Mouse (Mus musculus) neural tube, embryonic 11.5 days (tissue): ENCODE measurements around the gene Txnip. TPM values are rescaled to one million over a fixed set of nuclear protein-coding genes. Genes with fewer than 3 reads are reported as not detected.

Experiments
- ATAC-seq: fragments of 200-750 bp; cut with Nextera tagmentation; 2 replicates; pipeline ENCODE4 v1.8.0; 2017; ENCODE audit warnings: moderate number of reproducible peaks, mild to moderate bottlenecking, moderate TSS enrichment, moderate library complexity; ENCODE audit not compliant: insufficient read depth, low FRiP score, low TSS enrichment
- DNase-seq: peaks from one replicate; pipeline ENCODE4 v3.0.0-alpha.2; 2015; ENCODE audit warnings: low spot score
- H3K27ac ChIP-seq: fragments of 300-500 bp; sonication (generic); 2 replicates; pipeline ENCODE4 v1.5.1; 2014; ENCODE audit warnings: low read depth, mild to moderate bottlenecking, low read length
- H3K27me3 ChIP-seq: fragments of 300-500 bp; sonication (generic); 2 replicates; pipeline ENCODE4 v1.6.1; 2014; ENCODE audit warnings: mild to moderate bottlenecking, low read length, mixed read lengths; ENCODE audit not compliant: control insufficient read depth, insufficient read depth
- H3K36me3 ChIP-seq: fragments of 300-500 bp; sonication (generic); 2 replicates; pipeline ENCODE4 v1.6.1; 2014; ENCODE audit warnings: mild to moderate bottlenecking, low read length, moderate library complexity, mixed read lengths; ENCODE audit not compliant: control insufficient read depth, insufficient read depth
- H3K4me1 ChIP-seq: fragments of 300-500 bp; sonication (generic); 2 replicates; pipeline ENCODE4 v1.6.1; 2014; ENCODE audit warnings: low read length, mixed read lengths; ENCODE audit not compliant: control insufficient read depth, insufficient read depth
- H3K4me2 ChIP-seq: fragments of 300-500 bp; sonication (generic); 2 replicates; pipeline ENCODE4 v1.6.1; 2014; ENCODE audit warnings: low read depth, mild to moderate bottlenecking, moderate library complexity
- H3K4me3 ChIP-seq: fragments of 300-500 bp; sonication (generic); 2 replicates; pipeline ENCODE4 v1.5.1; 2014; ENCODE audit warnings: low read depth, low read length
- H3K9ac ChIP-seq: fragments of 300-500 bp; sonication (generic); 2 replicates; pipeline ENCODE4 v1.6.1; 2014; ENCODE audit warnings: mild to moderate bottlenecking, low read length
- H3K9me3 ChIP-seq: fragments of 300-500 bp; sonication (generic); 2 replicates; pipeline ENCODE4 v1.6.1; 2016; ENCODE audit warnings: low read length; ENCODE audit not compliant: control insufficient read depth
- WGBS: fragments of 180-500 bp; shearing (Covaris S2); extraction: QIAGEN DNeasy Blood & Tissue Kit; methylation state at CpG from one replicate; pipeline ENCODE4 v1.1.7; 2014; 5-methylcytosine and 5-hydroxymethylcytosine counted together
- polyA plus RNA-seq: library from polyadenylated mRNA; unstranded; fragments of >200 nt; fragmentation: Nextera tagmentation; extraction: Ambion mirVana; gene quantifications from 2 replicates; pipeline ENCODE4 v1.2.1, GENCODE M21; 2014

Gene Txnip
- polyA plus RNA-seq, 1 experiment from 2014 or later = 50.4 TPM

- WGBS = 78% methylated on average over 4 of the region's 4 CpGs
- no peak for DNase-seq
- no peak for ATAC-seq
These were observed 32.9 kb downstream of the Txnip start for GRCm38 (mm10) chr3:96590657-96591056.

DNA sequence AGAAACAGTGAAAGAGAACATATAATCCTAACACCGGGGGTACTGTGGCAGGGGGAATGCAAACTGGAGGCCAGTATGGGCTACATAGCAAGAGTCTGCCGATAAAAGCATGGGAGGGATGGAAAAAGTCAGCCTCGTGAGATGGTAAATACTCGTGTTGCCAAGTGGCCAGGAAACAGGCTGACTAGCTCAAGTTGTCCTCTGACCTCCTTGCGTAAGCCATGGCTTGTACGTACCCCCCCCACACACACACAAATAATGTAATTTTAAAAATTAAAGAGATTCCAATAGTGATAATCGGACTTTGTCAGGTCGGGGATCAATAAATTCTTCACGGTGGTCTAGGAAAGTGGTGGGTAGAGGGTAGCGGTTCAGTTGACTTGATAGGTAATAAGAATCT lies 35.6 kb downstream of the Txnip start:
- WGBS = 2% methylated on average over 10 of the region's 10 CpGs
- peak overlapping the region; percentile 53 for H3K4me3 ChIP-seq
- H3K4me2 ChIP-seq = peak overlapping the region; percentile 72
- no peaks in the 10 kb centered on the region for H3K9me3 ChIP-seq
- no peaks in the 10 kb centered on the region for H3K36me3 ChIP-seq
- peaks cover 6% of the 10 kb centered on the region for H3K27me3 ChIP-seq
- peak overlapping the region; percentile 42; the same call in 1 of the 2 replicates for H3K27ac ChIP-seq
- peaks cover 16% of the 10 kb centered on the region for H3K4me1 ChIP-seq
- DNase-seq (peak; percentile 28), ATAC-seq (no peak)
- H3K9ac ChIP-seq = peak overlapping the region; percentile 63

More at GRCm38 (mm10) chr3:96590657-96591056, 32.9 kb downstream of the Txnip start:
- Histone ChIP-seq H3K4me3 (no peak overlapping the region), H3K9ac (no peak overlapping the region), H3K36me3 (no peaks in the 10 kb centered on the region), H3K4me1 (no peaks in the 10 kb centered on the region; the same call in 1 of the 2 replicates), H3K9me3 (no peaks in the 10 kb centered on the region), H3K4me2 (no peak overlapping the region), H3K27ac (no peak overlapping the region), H3K27me3 (no peaks in the 10 kb centered on the region)

GRCm38 (mm10) chr3:96593790-96594560 lies 36.2 kb downstream of the Txnip start, which contains the start of gene Polr3gl:
Polr3gl (minus strand) TSS chr3:96594181.
- peak; percentile 94 for DNase-seq
- WGBS = under 1% methylated on average over 38 of the region's 38 CpGs
- peaks cover 21% of the 10 kb centered on the region for H3K4me1 ChIP-seq
- ATAC-seq = peak; percentile 78
- H3K4me2 ChIP-seq = peak within 1 kb of the TSS; percentile 72
- H3K9me3 ChIP-seq = no peaks in the 10 kb centered on the region
- H3K27me3 ChIP-seq = peaks cover 6% of the 10 kb centered on the region
- peak within 1 kb of the TSS; percentile 53 for H3K4me3 ChIP-seq
- H3K36me3 ChIP-seq = no peaks in the 10 kb centered on the region
- H3K27ac ChIP-seq = peak within 1 kb of the TSS; percentile 42; the same call in 1 of the 2 replicates
- peak within 1 kb of the TSS; percentile 63 for H3K9ac ChIP-seq

DNA sequence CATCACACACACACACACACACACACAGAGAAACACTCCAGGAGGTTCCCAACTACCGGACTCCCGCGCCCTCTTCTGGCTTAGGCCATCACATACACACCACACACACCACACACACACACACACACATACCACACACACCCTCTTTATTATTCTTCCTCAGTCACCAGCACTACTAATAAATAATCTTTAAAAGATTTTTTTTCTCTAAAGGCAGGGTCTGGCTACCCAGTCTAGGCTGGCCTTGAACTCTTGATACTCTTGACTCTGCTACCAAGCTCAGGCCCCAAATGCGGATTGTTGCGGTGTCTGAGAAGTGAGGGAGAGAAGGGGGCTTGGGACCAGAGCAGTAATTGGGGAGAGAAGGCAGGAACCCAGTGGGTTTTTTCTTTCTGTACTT lies 37.1 kb downstream of the Txnip start:
- Histone ChIP-seq H3K27me3 (peaks cover 6% of the 10 kb centered on the region), H3K9ac (no peak overlapping the region)
- no peak for DNase-seq

DNA sequence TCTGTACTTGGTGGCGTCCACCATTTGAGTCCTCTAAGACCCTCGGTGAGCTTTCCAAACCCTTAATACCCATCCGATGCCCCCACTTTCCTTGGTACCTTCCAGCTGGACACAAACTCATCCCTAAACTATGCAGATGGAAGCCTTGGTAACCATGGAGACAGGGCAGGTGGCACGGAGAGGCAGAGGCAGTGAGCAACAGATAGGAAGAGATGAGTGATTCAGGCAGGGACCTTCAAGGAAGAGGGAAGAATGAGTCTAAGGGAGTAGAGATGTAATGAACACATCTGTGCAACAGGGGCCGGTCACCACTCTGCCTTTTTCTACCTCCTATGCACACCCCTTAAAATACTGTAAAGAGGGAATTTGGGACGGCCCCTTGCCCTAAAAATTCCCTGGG lies 37.9 kb downstream of the Txnip start:
- Histone ChIP-seq H3K27ac (no peak overlapping the region), H3K27me3 (peaks cover 6% of the 10 kb centered on the region), H3K4me3 (no peak overlapping the region), H3K36me3 (no peaks in the 10 kb centered on the region), H3K4me1 (peaks cover 23% of the 10 kb centered on the region), H3K4me2 (no peak overlapping the region; the same call in 1 of the 2 replicates), H3K9me3 (no peaks in the 10 kb centered on the region), H3K9ac (no peak overlapping the region)
- WGBS = 18% methylated on average over 6 of the region's 6 CpGs
- DNase-seq (no peak), ATAC-seq (no peak)

More for the DNA sequence above, 37.1 kb downstream of the Txnip start:
- Histone ChIP-seq H3K36me3 (no peaks in the 10 kb centered on the region), H3K4me1 (peaks cover 23% of the 10 kb centered on the region), H3K4me3 (no peak overlapping the region), H3K9me3 (no peaks in the 10 kb centered on the region), H3K27ac (no peak overlapping the region), H3K4me2 (no peak overlapping the region)
- ATAC-seq = no peak
- 74% methylated on average over 5 of the region's 5 CpGs for WGBS

GRCm38 (mm10) chr3:96596228-96596707 lies 38.5 kb downstream of the Txnip start, which contains the start of gene Ankrd34a:
Ankrd34a (plus strand) TSS chr3:96596636.
- no peak for DNase-seq
- whole genome bisulfite sequencing = 1% methylated on average over 16 of the region's 23 CpGs
- peaks cover 6% of the 10 kb centered on the region for H3K27me3 ChIP-seq
- no peak within 1 kb of the TSS for H3K27ac ChIP-seq
- H3K9me3 ChIP-seq = no peaks in the 10 kb centered on the region
- ATAC-seq = no peak
- no peaks in the 10 kb centered on the region for H3K36me3 ChIP-seq
- H3K9ac ChIP-seq = peak within 1 kb of the TSS; percentile 52
- H3K4me3 ChIP-seq = peak within 1 kb of the TSS; percentile 51
- H3K4me2 ChIP-seq = peak within 1 kb of the TSS; percentile 98
- peaks cover 23% of the 10 kb centered on the region for H3K4me1 ChIP-seq

GRCm38 (mm10) chr3:96596855-96597254 lies 39.1 kb downstream of the Txnip start:
- DNase-seq = no peak
- H3K4me1 ChIP-seq = peaks cover 24% of the 10 kb centered on the region
- ATAC-seq = no peak
- WGBS = 4% methylated on average over 9 of the region's 12 CpGs
- peak overlapping the region; percentile 52 for H3K9ac ChIP-seq
- peak overlapping the region; percentile 51 for H3K4me3 ChIP-seq
- H3K36me3 ChIP-seq = no peaks in the 10 kb centered on the region
- no peaks in the 10 kb centered on the region for H3K9me3 ChIP-seq
- peak overlapping the region; percentile 98 for H3K4me2 ChIP-seq
- peaks cover 6% of the 10 kb centered on the region for H3K27me3 ChIP-seq
- no peak overlapping the region for H3K27ac ChIP-seq

DNA sequence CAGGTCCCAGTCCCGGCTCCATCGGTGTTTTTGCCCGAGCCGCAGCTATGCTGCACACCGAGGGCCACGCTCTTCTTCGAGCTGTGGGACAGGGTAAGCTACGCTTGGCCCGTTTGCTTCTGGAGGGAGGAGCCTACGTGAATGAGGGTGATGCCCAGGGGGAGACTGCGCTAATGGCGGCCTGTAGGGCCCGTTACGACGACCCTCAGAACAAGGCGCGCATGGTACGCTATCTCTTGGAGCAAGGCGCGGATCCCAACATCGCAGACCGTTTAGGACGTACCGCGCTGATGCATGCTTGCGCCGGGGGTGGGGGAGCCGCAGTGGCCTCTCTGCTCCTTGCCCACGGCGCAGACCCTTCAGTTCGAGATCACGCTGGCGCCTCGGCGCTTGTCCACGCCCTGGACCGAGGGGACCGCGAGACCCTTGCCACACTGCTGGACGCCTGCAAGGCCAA lies 39.7 kb downstream of the Txnip start:
- DNase-seq = peak; percentile 71
- ATAC-seq = no peak
- peaks cover 30% of the 10 kb centered on the region for H3K4me1 ChIP-seq
- peak overlapping the region; percentile 51 for H3K4me3 ChIP-seq
- no peaks in the 10 kb centered on the region for H3K9me3 ChIP-seq
- peak overlapping the region; percentile 52 for H3K9ac ChIP-seq
- H3K27me3 ChIP-seq = peaks cover 6% of the 10 kb centered on the region
- H3K4me2 ChIP-seq = peak overlapping the region; percentile 98
- no peaks in the 10 kb centered on the region for H3K36me3 ChIP-seq
- H3K27ac ChIP-seq = no peak overlapping the region
- under 1% methylated on average over 40 of the region's 40 CpGs for WGBS
